Mouse (Mus musculus) heart, postnatal 0 days (tissue): ENCODE data around the gene Maob. TPM values are rescaled to one million over a fixed set of nuclear protein-coding genes. Genes with fewer than 3 reads are reported as not detected.

Experiments
- ATAC-seq: fragments of 200-750 bp; cut with Nextera tagmentation; 2 replicates; pipeline ENCODE4 v1.8.0; 2017; ENCODE audit warnings: low read depth, moderate number of reproducible peaks, moderate library complexity; ENCODE audit not compliant: insufficient read depth
- DNase-seq: peaks from one replicate; pipeline ENCODE4 v3.0.0-alpha.2; 2016; ENCODE audit warnings: low spot score
- H3K27ac ChIP-seq: fragments of 300-500 bp; sonication (generic); 2 replicates; pipeline ENCODE4 v1.5.1; 2014; ENCODE audit warnings: low read depth, mild to moderate bottlenecking
- H3K27me3 ChIP-seq: fragments of 300-500 bp; sonication (generic); 2 replicates; pipeline ENCODE4 v1.6.1; 2014; ENCODE audit warnings: low read length, mixed read lengths; ENCODE audit not compliant: control insufficient read depth, insufficient read depth
- H3K36me3 ChIP-seq: fragments of 300-500 bp; sonication (generic); replicated peaks from 2 replicates; pipeline ENCODE4 v1.6.1; 2014; ENCODE audit warnings: low read length, mixed read lengths; ENCODE audit not compliant: control insufficient read depth, insufficient read depth
- H3K4me1 ChIP-seq: fragments of 300-500 bp; sonication (generic); 2 replicates; pipeline ENCODE4 v1.6.1; 2014; ENCODE audit warnings: antibody characterized with exemption; ENCODE audit not compliant: control insufficient read depth, insufficient read depth
- H3K4me2 ChIP-seq: fragments of 300-500 bp; sonication (generic); 2 replicates; pipeline ENCODE4 v1.6.1; 2014; ENCODE audit warnings: low read depth, mild to moderate bottlenecking, low read length, moderate library complexity
- H3K4me3 ChIP-seq: fragments of 300-500 bp; sonication (generic); 2 replicates; pipeline ENCODE4 v1.5.1; 2014; ENCODE audit warnings: low read depth, low read length
- H3K9ac ChIP-seq: fragments of 300-500 bp; sonication (generic); replicated peaks from 2 replicates; pipeline ENCODE4 v1.6.1; 2014; ENCODE audit warnings: low read depth, low read length, mixed read lengths
- H3K9me3 ChIP-seq: fragments of 300-500 bp; sonication (generic); replicated peaks from 2 replicates; pipeline ENCODE4 v1.6.1; 2016; ENCODE audit warnings: low read length; ENCODE audit not compliant: control insufficient read depth
- CTCF ChIP-seq: IDR thresholded peaks from 2 replicates; pipeline ENCODE4 v1.5.1; 2016; ENCODE audit warnings: antibody characterized with exemption, control low read depth, low read depth
- EP300 ChIP-seq: IDR thresholded peaks from 2 replicates; pipeline ENCODE4 v1.6.1; 2016; ENCODE audit warnings: antibody characterized with exemption, low read depth
- WGBS: fragments of 180-500 bp; shearing (Covaris S2); extraction: QIAGEN DNeasy Blood & Tissue Kit; methylation state at CpG from one replicate; pipeline ENCODE4 v1.1.7; 2014; 5-methylcytosine and 5-hydroxymethylcytosine counted together
- polyA plus RNA-seq: library from polyadenylated mRNA; unstranded; fragments of >200 nt; fragmentation: Nextera tagmentation; extraction: Ambion mirVana; gene quantifications from 2 replicates; pipeline ENCODE4 v1.2.1, GENCODE M21; 2015
- total RNA-seq: library from RNA; depleted of rRNA; stranded (reverse); fragments of >200 nt; gene quantifications from 2 replicates; pipeline ENCODE4 v1.2.3, GENCODE M21; 2014; ENCODE audit warnings: low replicate concordance

The Maob gene
- total and polyA plus RNA-seq, 2 experiments from 2014 or later = 7.1 to 10.1 TPM

GRCm38 (mm10) chrX:16826028-16826427 is 8.9 kb upstream of the Maob start:
- Histone ChIP-seq H3K4me2 (no peak overlapping the region), H3K9ac (no peak overlapping the region), H3K4me1 (no peaks in the 10 kb centered on the region), H3K4me3 (no peak overlapping the region), H3K27me3 (no peaks in the 10 kb centered on the region), H3K36me3 (no peaks in the 10 kb centered on the region), H3K27ac (no peak overlapping the region), H3K9me3 (no peaks in the 10 kb centered on the region)
- ATAC-seq (no peak), DNase-seq (no peak)
- 63% methylated on average over 1 of the region's 1 CpGs for WGBS
- TF ChIP-seq CTCF = no peak
- TF ChIP-seq EP300 = no peak

- no peak for ATAC-seq
- no peak overlapping the region for H3K4me2 ChIP-seq
Observed at GRCm38 (mm10) chrX:16815965-16816364, 1.2 kb downstream of the Maob start.

GRCm38 (mm10) chrX:16812080-16812479 is 5.1 kb downstream of the Maob start:
- ATAC-seq (no peak), DNase-seq (no peak)
- Histone ChIP-seq H3K27me3 (no peaks in the 10 kb centered on the region), H3K9me3 (no peaks in the 10 kb centered on the region), H3K4me1 (no peaks in the 10 kb centered on the region), H3K36me3 (no peaks in the 10 kb centered on the region), H3K27ac (no peak overlapping the region), H3K4me3 (no peak overlapping the region), H3K9ac (no peak overlapping the region), H3K4me2 (no peak overlapping the region)
- 68% methylated on average over 3 of the region's 3 CpGs for WGBS
- TF ChIP-seq EP300 (no peak), CTCF (no peak)

More at GRCm38 (mm10) chrX:16815965-16816364, 1.2 kb downstream of the Maob start:
- Histone ChIP-seq H3K9ac (no peak overlapping the region), H3K4me3 (no peak overlapping the region), H3K9me3 (no peaks in the 10 kb centered on the region), H3K27ac (no peak overlapping the region), H3K27me3 (no peaks in the 10 kb centered on the region), H3K4me1 (no peaks in the 10 kb centered on the region), H3K36me3 (no peaks in the 10 kb centered on the region)
- 83% methylated on average over 3 of the region's 3 CpGs for WGBS
- no peak for DNase-seq
- TF ChIP-seq CTCF (no peak), EP300 (no peak)

- Histone ChIP-seq H3K9me3 (no peaks in the 10 kb centered on the region), H3K36me3 (no peaks in the 10 kb centered on the region), H3K4me3 (no peak overlapping the region), H3K9ac (no peak overlapping the region), H3K4me1 (no peaks in the 10 kb centered on the region; the same call in 1 of the 2 replicates), H3K27ac (no peak overlapping the region), H3K4me2 (no peak overlapping the region), H3K27me3 (no peaks in the 10 kb centered on the region)
- no peak for DNase-seq
- ATAC-seq = no peak
- WGBS = 76% methylated on average over 1 of the region's 1 CpGs
- TF ChIP-seq CTCF = no peak
- TF ChIP-seq EP300 = no peak
Observed at GRCm38 (mm10) chrX:16767453-16767852, 49.7 kb downstream of the Maob start.

GRCm38 (mm10) chrX:16766156-16766555 is 51.0 kb downstream of the Maob start:
- Histone ChIP-seq H3K9me3 (no peaks in the 10 kb centered on the region), H3K4me2 (no peak overlapping the region), H3K27me3 (no peaks in the 10 kb centered on the region), H3K9ac (no peak overlapping the region), H3K4me3 (no peak overlapping the region), H3K36me3 (no peaks in the 10 kb centered on the region), H3K27ac (no peak overlapping the region), H3K4me1 (no peaks in the 10 kb centered on the region; the same call in 1 of the 2 replicates)
- TF ChIP-seq EP300 = no peak
- peak; percentile 41 for TF ChIP-seq CTCF
- ATAC-seq (no peak), DNase-seq (no peak)
- WGBS = 58% methylated on average over 4 of the region's 4 CpGs

- TF ChIP-seq EP300 (no peak), CTCF (no peak)
Observed at GRCm38 (mm10) chrX:16761430-16761829, 55.7 kb downstream of the Maob start.

More at GRCm38 (mm10) chrX:16761430-16761829, 55.7 kb downstream of the Maob start:
- Histone ChIP-seq H3K4me2 (no peak overlapping the region), H3K4me3 (no peak overlapping the region), H3K36me3 (no peaks in the 10 kb centered on the region), H3K4me1 (no peaks in the 10 kb centered on the region; the same call in 1 of the 2 replicates), H3K9ac (no peak overlapping the region), H3K27me3 (no peaks in the 10 kb centered on the region), H3K27ac (no peak overlapping the region), H3K9me3 (no peaks in the 10 kb centered on the region)
- WGBS = 48% methylated on average over 3 of the region's 3 CpGs
- ATAC-seq (no peak), DNase-seq (no peak)
